Mouse (Mus musculus): ENCODE measurements around the gene Rps6.

- no peak; the same call in 1 of the 2 replicates for TF ChIP-seq GATA1 (IDR thresholded peaks at IDR 0.05; ENCODE audit: low read length)
- no peak for TF ChIP-seq TAL1 (IDR thresholded peaks at IDR 0.05; ENCODE audit: low read length)
Measured at GRCm38 (mm10) chr4:86857113-86858069, at the start of gene Rps6.
